13 mouse cellular contexts compared by ENCODE assay signal in the genomic region with DNA sequence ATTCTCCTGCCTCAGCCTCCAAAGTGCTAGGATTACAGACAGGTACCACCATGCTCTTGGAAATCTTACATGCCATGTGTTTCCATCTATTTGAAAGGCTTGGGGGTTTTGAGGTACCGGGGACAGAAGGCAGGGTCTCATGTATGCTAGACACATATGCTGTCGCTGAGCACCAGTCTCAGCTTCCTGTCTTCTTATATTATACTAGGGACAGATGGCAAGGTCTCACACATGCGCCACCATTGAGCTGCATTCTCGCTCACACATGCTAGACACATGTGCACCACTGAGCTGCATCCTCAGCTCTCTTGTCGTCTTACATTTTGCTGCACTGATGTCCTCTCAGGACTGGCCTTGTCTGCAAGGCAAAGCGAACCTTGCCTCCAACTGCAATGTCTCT. TPM values are rescaled to one million over a fixed set of nuclear protein-coding genes. Genes with fewer than 3 reads are reported as not detected.
DNase-seq lines count a peak whose midpoint lies in the region; ATAC-seq and TF ChIP-seq lines count a peak whose summit lies in the region.
"Had no signal": no experiment of that assay in that cellular context is flagged by ENCODE, and none has a peak within 500 bp of the region (broad histone marks: within the 10 kb centered on the region; RNA-seq: fewer than 3 reads in every experiment).

No protein-coding gene starts in this region.

- H3K4me3 ChIP-seq in heart, embryonic 15.5 days, result no peak overlapping the region
- H3K4me3 ChIP-seq in lung, embryonic 14.5 days (ENCODE audit: low read depth, low read length), result no peak overlapping the region
- no peak overlapping the region for H3K4me3 ChIP-seq in forebrain, embryonic 14.5 days (ENCODE audit: low read depth, low read length)

- H3K4me2 ChIP-seq in heart, embryonic 15.5 days, result peak overlapping the region; percentile 9; the same call in 1 of the 2 replicates
- no peak overlapping the region; the same call in 1 of the 2 replicates for H3K4me2 ChIP-seq in lung, embryonic 14.5 days
- no peak overlapping the region for H3K4me2 ChIP-seq in forebrain, embryonic 14.5 days (ENCODE audit: low read length)

- no peak for ATAC-seq in heart, embryonic 15.5 days (replicated peaks; ENCODE audit: insufficient number of reproducible peaks, insufficient read depth, low FRiP score, low read depth)
- ATAC-seq in lung, embryonic 14.5 days (ENCODE audit: insufficient read depth), result peak; percentile 6; the same call in 1 of the 2 replicates
- ATAC-seq in forebrain, embryonic 14.5 days, result peak; percentile 73
- ATAC-seq: activated CD4-positive, CD25-positive, alpha-beta regulatory T cell, adult 4 months had no signal

- H3K9ac ChIP-seq in heart, embryonic 15.5 days, result no peak overlapping the region
- H3K9ac ChIP-seq in lung, embryonic 14.5 days, result no peak overlapping the region
- no peak overlapping the region for H3K9ac ChIP-seq in forebrain, embryonic 14.5 days (ENCODE audit: low read length)

- peaks cover 26% of the 10 kb centered on the region for H3K4me1 ChIP-seq in heart, embryonic 15.5 days (replicated peaks)
- H3K4me1 ChIP-seq in lung, embryonic 14.5 days (ENCODE audit: insufficient read depth), result peaks cover 13% of the 10 kb centered on the region
- peaks cover 14% of the 10 kb centered on the region for H3K4me1 ChIP-seq in forebrain, embryonic 14.5 days (ENCODE audit: control insufficient read depth, insufficient read depth, low read length)

- no peaks in the 10 kb centered on the region for H3K36me3 ChIP-seq in heart, embryonic 15.5 days
- no peaks in the 10 kb centered on the region for H3K36me3 ChIP-seq in lung, embryonic 14.5 days (ENCODE audit: insufficient read depth)
- no peaks in the 10 kb centered on the region for H3K36me3 ChIP-seq in forebrain, embryonic 14.5 days (ENCODE audit: control insufficient read depth, insufficient read depth, low read length)

- intact Hi-C loops in heart, postnatal 14 days (cut with DNase I), result no loop called here

- 0 out of 2 replicates have a peak, but pooled peaks cover 2% of the 10 kb centered on the region for H3K27me3 ChIP-seq in heart, embryonic 15.5 days
- H3K27me3 ChIP-seq in lung, embryonic 14.5 days (ENCODE audit: insufficient read depth, low read length), result no peaks in the 10 kb centered on the region
- H3K27me3 ChIP-seq in forebrain, embryonic 14.5 days (replicated peaks; ENCODE audit: control insufficient read depth, insufficient read depth, low read length), result no peaks in the 10 kb centered on the region

- WGBS in heart, embryonic 15.5 days, result 82% methylated on average over 6 of the region's 6 CpGs
- 84% methylated on average over 6 of the region's 6 CpGs for WGBS in lung, embryonic 14.5 days
- WGBS in forebrain, embryonic 14.5 days, result 60% methylated on average over 6 of the region's 6 CpGs

- peak overlapping the region; percentile 72 for H3K27ac ChIP-seq in heart, embryonic 15.5 days
- H3K27ac ChIP-seq in lung, embryonic 14.5 days (ENCODE audit: low read depth), result 0 out of 2 replicates have a peak overlapping the region, but pooled peaks have one; percentile 20
- H3K27ac ChIP-seq in forebrain, embryonic 14.5 days (ENCODE audit: low read depth, low read length), result peak overlapping the region; percentile 55; the same call in 1 of the 2 replicates

- TF ChIP-seq CTCF in lung, embryonic 14.5 days (IDR thresholded peaks at IDR 0.05; ENCODE audit: low read depth), result no peak

- H3K9me3 ChIP-seq in heart, embryonic 15.5 days (replicated peaks), result no peaks in the 10 kb centered on the region
- H3K9me3 ChIP-seq in lung, embryonic 14.5 days (ENCODE audit: low read depth, low read length), result no peaks in the 10 kb centered on the region
- no peaks in the 10 kb centered on the region for H3K9me3 ChIP-seq in forebrain, embryonic 14.5 days (replicated peaks; ENCODE audit: control insufficient read depth, low read length)

- DNase-seq in heart, postnatal 14 days, result no peak
- no peak for DNase-seq in lung, embryonic 14.5 days
- no peak for DNase-seq in lung, postnatal 14 days
- peak; percentile 20 for DNase-seq in brain, adult 2 months (ENCODE audit: low read depth, low spot score)
- peak; percentile 68 for DNase-seq in forebrain, embryonic 14.5 days (ENCODE audit: low spot score)
- no peak for DNase-seq in layer of hippocampus, postnatal 14 days (ENCODE audit: low spot score in 2 of 2)
- no peak for DNase-seq in spleen, postnatal 36 days (ENCODE audit: low spot score in 2 of 2)
- DNase-seq: thymus, postnatal 4 days had no signal

RNA-seq across cellular contexts. Expression of a gene that starts 8.7 kb away (rescaled TPM):
- 6.8 TPM in 2 replicates for polyA plus RNA-seq in heart, embryonic 15.5 days (2015; fragmentation: Nextera tagmentation; extraction: Ambion mirVana)
- 100 to 1,000 TPM; 130 to 137 TPM for total RNA-seq in heart, postnatal 14 days (2021)
- 4.0 and 4.6 TPM in 2 replicates for polyA plus RNA-seq in lung, embryonic 14.5 days (2014; fragmentation: Nextera tagmentation; extraction: Ambion mirVana)
- 11.6 and 15.1 TPM in 2 replicates for polyA plus RNA-seq in forebrain, embryonic 14.5 days (2014; fragmentation: Nextera tagmentation; extraction: Ambion mirVana)
- total RNA-seq in layer of hippocampus, postnatal 14 days (2021), result 10 to 100 TPM; 21.4 to 23.1 TPM

RNA-seq across cellular contexts. Expression of a gene that starts 33.7 kb away (rescaled TPM):
- polyA plus RNA-seq in heart, embryonic 15.5 days (2015; fragmentation: Nextera tagmentation; extraction: Ambion mirVana), result 0.13 and 0.29 TPM in 2 replicates
- total RNA-seq in heart, postnatal 14 days (2021), result 1 to 10 TPM; 7.4 TPM
- not detected in 2 replicates for polyA plus RNA-seq in lung, embryonic 14.5 days (2014; fragmentation: Nextera tagmentation; extraction: Ambion mirVana)
- 0.77 and 1.0 TPM in 2 replicates for polyA plus RNA-seq in forebrain, embryonic 14.5 days (2014; fragmentation: Nextera tagmentation; extraction: Ambion mirVana)
- total RNA-seq in layer of hippocampus, postnatal 14 days (2021), result 100 to 1,000 TPM; 205 to 223 TPM
- polyA plus RNA-seq: activated CD4-positive, CD25-positive, alpha-beta regulatory T cell, adult 4 months; intestine, postnatal 0 days; liver, embryonic 16.5 days; small intestine, adult 2 months had no signal

Comparison
In these comparisons a context has a peak if more than half of its experiments do, and no peak if none do; other contexts are left out.
1. H3K27ac ChIP-seq: peak in every context shown above with its lines; median percentile 72 in heart, embryonic 15.5 days; 55 in forebrain, embryonic 14.5 days; 20 in lung, embryonic 14.5 days.
2. DNase-seq: peak in brain, adult 2 months (single experiment) and forebrain, embryonic 14.5 days (single experiment); none in heart, postnatal 14 days (0 of 2), lung, embryonic 14.5 days (single experiment), lung, postnatal 14 days (single experiment), layer of hippocampus, postnatal 14 days (0 of 2) and spleen, postnatal 36 days (0 of 2).